Mouse (Mus musculus) adrenal gland, postnatal 4 days (tissue): ENCODE results near the gene Olfr974. TPM values are rescaled to one million over a fixed set of nuclear protein-coding genes. Genes with fewer than 3 reads are reported as not detected.
"Not testable (repeated sequence)": the region's sequence is repeated elsewhere in the genome, so short reads cannot be mapped to it uniquely, and the experiment has no call there.

Source experiments
- DNase-seq, 2 experiments: peaks; one replicate each; pipeline ENCODE4 v3.0.0; 2021 to 2022; ENCODE audit warnings: low spot score in 2 of 2, mixed read lengths in 2 of 2
- long read RNA-seq, 2 experiments: library from polyadenylated mRNA; stranded (forward); transcript quantifications; one replicate each; pipeline ENCODE4 v2.0.0; 2021
- total RNA-seq, 2 experiments: library from RNA; stranded (reverse); gene quantifications; 2 replicates each; pipeline ENCODE4 v1.2.3; 2021

Gene Olfr974
- total RNA-seq: not detected
- long read RNA-seq, experiment 1: 0 reads
- long read RNA-seq, experiment 2: 0 reads

GRCm38 (mm10) chr9:39937201-39937600 lies at the start of gene Olfr974:
Gene Olfr974 (plus strand): TSS chr9:39937501.
- no peak for DNase-seq

- DNase-seq: no peak
Measured at GRCm38 (mm10) chr9:39905106-39905505, 32.2 kb upstream of the Olfr974 start.

- DNase-seq: no peak
Measured at GRCm38 (mm10) chr9:39907036-39907435, 30.3 kb upstream of the Olfr974 start, which contains the start of gene Olfr229. Gene Olfr229 (plus strand): TSS chr9:39907336.

- DNase-seq: no peak
Measured at GRCm38 (mm10) chr9:39909939-39910338, 27.4 kb upstream of the Olfr974 start.

- not testable (repeated sequence) for DNase-seq
Measured at GRCm38 (mm10) chr9:39927975-39928836, 9.1 kb upstream of the Olfr974 start.

- not testable (repeated sequence) for DNase-seq
Measured at GRCm38 (mm10) chr9:39928837-39929236, 8.5 kb upstream of the Olfr974 start.

- no peak for DNase-seq
Measured at GRCm38 (mm10) chr9:39951946-39952345, 14.6 kb downstream of the Olfr974 start, which contains the start of gene Olfr975. Gene Olfr975 (minus strand): TSS chr9:39952046.

GRCm38 (mm10) chr9:39961033-39961432 lies 23.7 kb downstream of the Olfr974 start, which contains the start of gene Olfr976:
Gene Olfr976 (minus strand): TSS chr9:39961133.
- not testable (repeated sequence) for DNase-seq

GRCm38 (mm10) chr9:39976581-39977145 lies 39.4 kb downstream of the Olfr974 start:
- not testable (repeated sequence) for DNase-seq

- DNase-seq: no peak
Measured at GRCm38 (mm10) chr9:39991813-39992212, 54.5 kb downstream of the Olfr974 start, which contains the start of gene Olfr978. Gene Olfr978 (plus strand): TSS chr9:39992113.

Other genes starting within 250 kb of the Olfr974 start
- not detected for gene Olfr149, start 230.4 kb upstream of the Olfr974 start, total RNA-seq
- gene Olfr965, start 226.1 kb upstream of the Olfr974 start, total RNA-seq: not detected
- gene Olfr150, start 206.5 kb upstream of the Olfr974 start, total RNA-seq: not detected
- gene Olfr967, start 191.3 kb upstream of the Olfr974 start, total RNA-seq: not detected
- not detected for gene Olfr968, start 154.2 kb upstream of the Olfr974 start, total RNA-seq
- gene Olfr969, start 146.6 kb upstream of the Olfr974 start, total RNA-seq: not detected
- not detected for gene Olfr970, start 128.6 kb upstream of the Olfr974 start, total RNA-seq
- gene Olfr971, start 100.6 kb upstream of the Olfr974 start, total RNA-seq: not detected
- gene Olfr972, start 71.1 kb upstream of the Olfr974 start, total RNA-seq: not detected
- gene Olfr229, start 30.2 kb upstream of the Olfr974 start, total RNA-seq: not detected
- not detected for gene Olfr975, start 14.5 kb downstream of the Olfr974 start, total RNA-seq
- not detected for gene Olfr976, start 23.6 kb downstream of the Olfr974 start, total RNA-seq
- gene Olfr978, start 54.6 kb downstream of the Olfr974 start, total RNA-seq: not detected
- not detected for gene Olfr979, start 66.0 kb downstream of the Olfr974 start, total RNA-seq
- not detected for gene Olfr980, start 72.1 kb downstream of the Olfr974 start, total RNA-seq
- not detected for gene Olfr981, start 84.0 kb downstream of the Olfr974 start, total RNA-seq
- not detected for gene Olfr982, start 136.3 kb downstream of the Olfr974 start, total RNA-seq
- gene Olfr983, start 156.1 kb downstream of the Olfr974 start, total RNA-seq: not detected
- gene Olfr984, start 176.7 kb downstream of the Olfr974 start, total RNA-seq: not detected
- not detected for gene Olfr985, start 192.7 kb downstream of the Olfr974 start, total RNA-seq
- gene Tmem225, start 210.6 kb downstream of the Olfr974 start, total RNA-seq: not detected
- gene Olfr986, start 243.4 kb downstream of the Olfr974 start, total RNA-seq: not detected